Mouse (Mus musculus): ENCODE data around the gene Hhatl.

The Hhatl gene

GRCm38 (mm10) chr9:121807546-121807945, 15.2 kb upstream of the Hhatl start:
- no peak for DNase-seq (ENCODE audit: low spot score in 2 of 2)

GRCm38 (mm10) chr9:121802747-121803146, 10.4 kb upstream of the Hhatl start:
- DNase-seq (ENCODE audit: low spot score in 2 of 2) = no peak

- DNase-seq (ENCODE audit: low spot score in 2 of 2) = no peak
Observed at GRCm38 (mm10) chr9:121798887-121799520, 6.7 kb upstream of the Hhatl start.

- no peak for DNase-seq (ENCODE audit: low spot score in 2 of 2)
Observed at GRCm38 (mm10) chr9:121797722-121798121, 5.4 kb upstream of the Hhatl start.

- DNase-seq (ENCODE audit: low spot score in 2 of 2) = no peak
Observed at GRCm38 (mm10) chr9:121794972-121795539, 2.7 kb upstream of the Hhatl start.

GRCm38 (mm10) chr9:121791206-121791605, 1.1 kb downstream of the Hhatl start:
- DNase-seq (ENCODE audit: low spot score in 2 of 2) = peak in 1 of 2 experiments; percentile 20

- no peak for DNase-seq (ENCODE audit: low spot score in 2 of 2)
Observed at GRCm38 (mm10) chr9:121786359-121786758, 5.9 kb downstream of the Hhatl start.

- no peak for DNase-seq (ENCODE audit: low spot score in 2 of 2)
Observed at GRCm38 (mm10) chr9:121785261-121785660, 7.0 kb downstream of the Hhatl start.

GRCm38 (mm10) chr9:121784801-121785200, 7.5 kb downstream of the Hhatl start:
- DNase-seq (ENCODE audit: low spot score in 2 of 2) = no peak

GRCm38 (mm10) chr9:121778066-121778624, 14.2 kb downstream of the Hhatl start:
- DNase-seq (ENCODE audit: low spot score in 2 of 2) = no peak

- DNase-seq (ENCODE audit: low spot score in 2 of 2) = no peak
Observed at GRCm38 (mm10) chr9:121777484-121778065, 14.7 kb downstream of the Hhatl start, which contains the start of gene Klhl40. Klhl40 (plus strand) TSS chr9:121777607.

GRCm38 (mm10) chr9:121776511-121776910, 15.8 kb downstream of the Hhatl start:
- DNase-seq (ENCODE audit: low spot score in 2 of 2) = no peak

- DNase-seq (ENCODE audit: low spot score in 2 of 2) = no peak
Observed at GRCm38 (mm10) chr9:121775951-121776350, 16.4 kb downstream of the Hhatl start.

GRCm38 (mm10) chr9:121772412-121772811, 19.9 kb downstream of the Hhatl start:
- DNase-seq (ENCODE audit: low spot score in 2 of 2) = no peak

GRCm38 (mm10) chr9:121765166-121765855, 27.0 kb downstream of the Hhatl start:
- DNase-seq (ENCODE audit: low spot score in 2 of 2) = no peak

GRCm38 (mm10) chr9:121763716-121764115, 28.6 kb downstream of the Hhatl start:
- no peak for DNase-seq (ENCODE audit: low spot score in 2 of 2)

- DNase-seq (ENCODE audit: low spot score in 2 of 2) = no peak
Observed at GRCm38 (mm10) chr9:121762761-121763160, 29.5 kb downstream of the Hhatl start.

GRCm38 (mm10) chr9:121762248-121762647, 30.1 kb downstream of the Hhatl start:
- DNase-seq (ENCODE audit: low spot score in 2 of 2) = no peak

- no peak for DNase-seq (ENCODE audit: low spot score in 2 of 2)
Observed at GRCm38 (mm10) chr9:121761787-121762186, 30.5 kb downstream of the Hhatl start.

- no peak for DNase-seq (ENCODE audit: low spot score in 2 of 2)
Observed at GRCm38 (mm10) chr9:121761091-121761665, 31.1 kb downstream of the Hhatl start.

GRCm38 (mm10) chr9:121760271-121761090, 31.8 kb downstream of the Hhatl start:
- peak; percentile 42 to 49 for DNase-seq (ENCODE audit: low spot score in 2 of 2)
